Mouse (Mus musculus) bone marrow macrophage, adult 2 months (primary cell): ENCODE measurements around the gene Olfr299. TPM values are rescaled to one million over a fixed set of nuclear protein-coding genes. Genes with fewer than 3 reads are reported as not detected.

Experiments
- H3K27ac ChIP-seq: 2 replicates; pipeline ENCODE4 v1.5.1; 2012; ENCODE audit warnings: low read depth, low read length; ENCODE audit not compliant: insufficient read depth
- H3K4me1 ChIP-seq: 2 replicates; pipeline ENCODE4 v1.6.1; 2012; ENCODE audit warnings: low read length; ENCODE audit not compliant: control insufficient read depth, insufficient read depth
- H3K4me3 ChIP-seq: 2 replicates; pipeline ENCODE4 v1.5.1; 2012; ENCODE audit warnings: mild to moderate bottlenecking, low read length, moderate library complexity; ENCODE audit not compliant: insufficient read depth
- CTCF ChIP-seq: IDR thresholded peaks from 2 replicates; pipeline ENCODE4 v1.5.1; 2012; ENCODE audit warnings: low read depth, mild to moderate bottlenecking, low read length, moderate library complexity
- POLR2A ChIP-seq: IDR thresholded peaks from 2 replicates; pipeline ENCODE4 v1.6.1; 2012; ENCODE audit warnings: mild to moderate bottlenecking, low read depth, low read length, borderline replicate concordance
- polyA plus RNA-seq: library from polyadenylated mRNA; stranded (reverse); fragments of >200 nt; gene quantifications from 2 replicates; pipeline ENCODE4 v1.2.4, GENCODE M21; 2012; ENCODE audit not compliant: missing spikeins, insufficient read depth, insufficient read length

The Olfr299 gene
- not detected in 2 replicates for polyA plus RNA-seq

- H3K4me1 ChIP-seq = no peaks in the 10 kb centered on the region
- H3K4me3 ChIP-seq = no peak within 1 kb of the TSS
- H3K27ac ChIP-seq = no peak within 1 kb of the TSS
- no peak for TF ChIP-seq CTCF
- TF ChIP-seq POLR2A = no peak
These were observed at the start of gene Olfr299 for GRCm38 (mm10) chr7:86459621-86460020. Gene Olfr299, plus strand, starts transcription at chr7:86459921.

- no peak within 1 kb of the TSS for H3K27ac ChIP-seq
- TF ChIP-seq POLR2A (no peak), CTCF (no peak)
- no peak within 1 kb of the TSS for H3K4me3 ChIP-seq
- H3K4me1 ChIP-seq = no peaks in the 10 kb centered on the region
These were observed 32.7 kb downstream of the Olfr299 start, which contains the start of gene Olfr298 for GRCm38 (mm10) chr7:86492384-86492783. Gene Olfr298, minus strand, starts transcription at chr7:86492484.

Other genes with a start within 250 kb of the Olfr299 start
- gene Vmn2r76, start 213.6 kb upstream of the Olfr299 start, polyA plus RNA-seq = 0.11 and 0.20 TPM in 2 replicates
- not detected in 2 replicates for gene Olfr310, start 182.7 kb upstream of the Olfr299 start, polyA plus RNA-seq
- not detected in 2 replicates for gene Olfr309, start 146.2 kb upstream of the Olfr299 start, polyA plus RNA-seq
- gene Olfr308, start 134.3 kb upstream of the Olfr299 start, polyA plus RNA-seq = not detected in 2 replicates
- not detected in 2 replicates for gene Olfr307, start 122.3 kb upstream of the Olfr299 start, polyA plus RNA-seq
- not detected in 2 replicates for gene Olfr305, start 93.0 kb upstream of the Olfr299 start, polyA plus RNA-seq
- gene Olfr304, start 73.3 kb upstream of the Olfr299 start, polyA plus RNA-seq = not detected in 2 replicates
- gene Olfr303, start 62.1 kb upstream of the Olfr299 start, polyA plus RNA-seq = not detected in 2 replicates
- not detected in 2 replicates for gene Olfr301, start 56.1 kb upstream of the Olfr299 start, polyA plus RNA-seq
- gene Olfr298, start 32.6 kb downstream of the Olfr299 start, polyA plus RNA-seq = not detected in 2 replicates
- not detected in 2 replicates for gene Olfr297, start 60.0 kb downstream of the Olfr299 start, polyA plus RNA-seq
- gene Olfr295, start 123.9 kb downstream of the Olfr299 start, polyA plus RNA-seq = 0.40 TPM in 1 of 2 replicates, not detected in the other
- not detected in 2 replicates for gene Olfr294, start 156.7 kb downstream of the Olfr299 start, polyA plus RNA-seq
- not detected in 2 replicates for gene Olfr293, start 189.1 kb downstream of the Olfr299 start, polyA plus RNA-seq
- gene Olfr292, start 228.4 kb downstream of the Olfr299 start, polyA plus RNA-seq = not detected in 2 replicates